Mouse (Mus musculus) lung, embryonic 16.5 days (tissue): ENCODE data around the gene Krt7. TPM values are rescaled to one million over a fixed set of nuclear protein-coding genes. Genes with fewer than 3 reads are reported as not detected.

ENCODE experiments used
- ATAC-seq: fragments of 200-750 bp; cut with Nextera tagmentation; 2 replicates; pipeline ENCODE4 v1.8.0; 2017; ENCODE audit warnings: low read depth, mild to moderate bottlenecking, moderate library complexity
- H3K27ac ChIP-seq: fragments of 300-500 bp; sonication (generic); 2 replicates; pipeline ENCODE4 v1.5.1; 2014; ENCODE audit warnings: mild to moderate bottlenecking, control low read depth, low read length
- H3K27me3 ChIP-seq: fragments of 300-500 bp; sonication (generic); 2 replicates; pipeline ENCODE4 v1.6.1; 2014; ENCODE audit warnings: low read depth, low read length, mixed read lengths; ENCODE audit not compliant: control insufficient read depth, insufficient read depth
- H3K36me3 ChIP-seq: fragments of 300-500 bp; sonication (generic); 2 replicates; pipeline ENCODE4 v1.6.1; 2014; ENCODE audit warnings: low read length; ENCODE audit not compliant: control insufficient read depth, insufficient read depth
- H3K4me1 ChIP-seq: fragments of 300-500 bp; sonication (generic); replicated peaks from 2 replicates; pipeline ENCODE4 v1.6.1; 2014; ENCODE audit warnings: low read length, mixed read lengths; ENCODE audit not compliant: control insufficient read depth, insufficient read depth
- H3K4me2 ChIP-seq: fragments of 300-500 bp; sonication (generic); 2 replicates; pipeline ENCODE4 v1.6.1; 2014; ENCODE audit warnings: low read depth, low read length, control low read depth
- H3K4me3 ChIP-seq: fragments of 300-500 bp; sonication (generic); 2 replicates; pipeline ENCODE4 v1.5.1; 2014; ENCODE audit warnings: mild to moderate bottlenecking, low read length, control low read depth
- H3K9ac ChIP-seq: fragments of 300-500 bp; sonication (generic); 2 replicates; pipeline ENCODE4 v1.6.1; 2014; ENCODE audit warnings: low read length, control low read depth
- H3K9me3 ChIP-seq: fragments of 300-500 bp; sonication (generic); 2 replicates; pipeline ENCODE4 v1.6.1; 2016; ENCODE audit warnings: low read length; ENCODE audit not compliant: control insufficient read depth
- WGBS: fragments of 180-500 bp; shearing (Covaris S2); extraction: QIAGEN DNeasy Blood & Tissue Kit; methylation state at CpG from one replicate; pipeline ENCODE4 v1.1.7; 2014; 5-methylcytosine and 5-hydroxymethylcytosine counted together
- polyA plus RNA-seq: library from polyadenylated mRNA; unstranded; fragments of >200 nt; fragmentation: Nextera tagmentation; extraction: Ambion mirVana; gene quantifications from 2 replicates; pipeline ENCODE4 v1.2.1, GENCODE M21; 2015

Krt7 gene
- 173 and 187 TPM in 2 replicates for polyA plus RNA-seq

GRCm38 (mm10) chr15:101410775-101411174 is at the start of gene Krt7:
Krt7 (plus strand) TSS chr15:101411043.
- no peaks in the 10 kb centered on the region for H3K36me3 ChIP-seq
- no peaks in the 10 kb centered on the region for H3K9me3 ChIP-seq
- peak within 1 kb of the TSS; percentile 44 for H3K4me2 ChIP-seq
- H3K9ac ChIP-seq: peak within 1 kb of the TSS; percentile 61
- H3K4me3 ChIP-seq: peak within 1 kb of the TSS; percentile 39
- peaks cover 10% of the 10 kb centered on the region for H3K4me1 ChIP-seq
- H3K27me3 ChIP-seq: peaks cover 2% of the 10 kb centered on the region; the same call in 1 of the 2 replicates
- peak; percentile 91 for ATAC-seq
- H3K27ac ChIP-seq: peak within 1 kb of the TSS; percentile 96
- WGBS: 12% methylated on average over 2 of the region's 2 CpGs

- Histone ChIP-seq H3K36me3 (no peaks in the 10 kb centered on the region), H3K27me3 (no peaks in the 10 kb centered on the region), H3K27ac (no peak overlapping the region), H3K4me1 (peaks cover 15% of the 10 kb centered on the region), H3K9ac (no peak overlapping the region), H3K9me3 (no peaks in the 10 kb centered on the region), H3K4me3 (no peak overlapping the region), H3K4me2 (no peak overlapping the region)
- WGBS: 45% methylated on average over 4 of the region's 4 CpGs
- no peak for ATAC-seq
These were observed 48.3 kb upstream of the Krt7 start for GRCm38 (mm10) chr15:101362393-101363010.

- Histone ChIP-seq H3K27ac (no peak overlapping the region), H3K9ac (no peak overlapping the region), H3K9me3 (no peaks in the 10 kb centered on the region), H3K4me1 (peaks cover 19% of the 10 kb centered on the region), H3K4me3 (no peak overlapping the region), H3K36me3 (no peaks in the 10 kb centered on the region), H3K27me3 (no peaks in the 10 kb centered on the region), H3K4me2 (no peak overlapping the region)
- WGBS: 72% methylated on average over 6 of the region's 6 CpGs
- ATAC-seq: no peak
These were observed 46.9 kb upstream of the Krt7 start for GRCm38 (mm10) chr15:101363933-101364332.

GRCm38 (mm10) chr15:101364425-101364824 is 46.4 kb upstream of the Krt7 start:
- Histone ChIP-seq H3K9ac (no peak overlapping the region), H3K4me2 (no peak overlapping the region), H3K4me1 (peaks cover 24% of the 10 kb centered on the region), H3K27me3 (no peaks in the 10 kb centered on the region), H3K27ac (no peak overlapping the region), H3K9me3 (no peaks in the 10 kb centered on the region), H3K4me3 (no peak overlapping the region), H3K36me3 (no peaks in the 10 kb centered on the region)
- 38% methylated on average over 6 of the region's 6 CpGs for WGBS
- no peak for ATAC-seq

- Histone ChIP-seq H3K27ac (no peak overlapping the region), H3K4me3 (no peak overlapping the region), H3K4me1 (peaks cover 31% of the 10 kb centered on the region), H3K9ac (no peak overlapping the region; the same call in 1 of the 2 replicates), H3K9me3 (no peaks in the 10 kb centered on the region), H3K27me3 (no peaks in the 10 kb centered on the region), H3K36me3 (no peaks in the 10 kb centered on the region), H3K4me2 (no peak overlapping the region)
- 0 out of 2 replicates have a peak, but pooled peaks have one; percentile 34 for ATAC-seq
- WGBS: 57% methylated on average over 7 of the region's 7 CpGs
These were observed 45.8 kb upstream of the Krt7 start for GRCm38 (mm10) chr15:101364891-101365671.

- no peak overlapping the region for H3K4me3 ChIP-seq
- 52% methylated on average over 4 of the region's 4 CpGs for WGBS
- H3K27me3 ChIP-seq: no peaks in the 10 kb centered on the region
- H3K9me3 ChIP-seq: no peaks in the 10 kb centered on the region
- H3K27ac ChIP-seq: no peak overlapping the region
- no peak overlapping the region for H3K4me2 ChIP-seq
- peak overlapping the region; percentile 18; the same call in 1 of the 2 replicates for H3K9ac ChIP-seq
- no peak for ATAC-seq
- H3K4me1 ChIP-seq: peaks cover 37% of the 10 kb centered on the region
- no peaks in the 10 kb centered on the region for H3K36me3 ChIP-seq
These were observed 45.1 kb upstream of the Krt7 start for GRCm38 (mm10) chr15:101365721-101366120.

GRCm38 (mm10) chr15:101366482-101366881 is 44.4 kb upstream of the Krt7 start:
- Histone ChIP-seq H3K4me2 (no peak overlapping the region), H3K36me3 (no peaks in the 10 kb centered on the region), H3K4me1 (peaks cover 44% of the 10 kb centered on the region), H3K27ac (no peak overlapping the region), H3K27me3 (no peaks in the 10 kb centered on the region), H3K4me3 (no peak overlapping the region), H3K9me3 (no peaks in the 10 kb centered on the region), H3K9ac (no peak overlapping the region)
- ATAC-seq: no peak
- WGBS: 34% methylated on average over 3 of the region's 3 CpGs

- Histone ChIP-seq H3K9me3 (no peaks in the 10 kb centered on the region), H3K36me3 (no peaks in the 10 kb centered on the region), H3K9ac (no peak overlapping the region), H3K27ac (no peak overlapping the region), H3K4me2 (no peak overlapping the region), H3K27me3 (no peaks in the 10 kb centered on the region), H3K4me3 (no peak overlapping the region), H3K4me1 (peaks cover 45% of the 10 kb centered on the region)
- WGBS: 56% methylated on average over 2 of the region's 2 CpGs
- ATAC-seq: no peak
These were observed 43.9 kb upstream of the Krt7 start for GRCm38 (mm10) chr15:101366926-101367325.

- H3K27me3 ChIP-seq: no peaks in the 10 kb centered on the region
- H3K27ac ChIP-seq: no peak overlapping the region
- 64% methylated on average over 8 of the region's 8 CpGs for WGBS
- H3K9ac ChIP-seq: no peak overlapping the region
- H3K9me3 ChIP-seq: no peaks in the 10 kb centered on the region
- H3K4me3 ChIP-seq: no peak overlapping the region
- H3K4me1 ChIP-seq: peaks cover 49% of the 10 kb centered on the region
- H3K4me2 ChIP-seq: no peak overlapping the region
- no peaks in the 10 kb centered on the region for H3K36me3 ChIP-seq
- ATAC-seq: no peak
These were observed 43.3 kb upstream of the Krt7 start for GRCm38 (mm10) chr15:101367497-101367896.
